Mouse (Mus musculus) cerebellum, adult (tissue): Measurements from ENCODE around the gene Mgam.
"Not testable (repeated sequence)": the region's sequence is repeated elsewhere in the genome, so short reads cannot be mapped to it uniquely, and the experiment has no call there.

Source experiments
- ATAC-seq: cut with Nextera tagmentation; 2 replicates; pipeline ENCODE4 v1.9.2; 2017; ENCODE audit warnings: mild to moderate bottlenecking, moderate library complexity, mixed read lengths; ENCODE audit not compliant: insufficient number of reproducible peaks, low FRiP score, low TSS enrichment

Gene Mgam

DNA sequence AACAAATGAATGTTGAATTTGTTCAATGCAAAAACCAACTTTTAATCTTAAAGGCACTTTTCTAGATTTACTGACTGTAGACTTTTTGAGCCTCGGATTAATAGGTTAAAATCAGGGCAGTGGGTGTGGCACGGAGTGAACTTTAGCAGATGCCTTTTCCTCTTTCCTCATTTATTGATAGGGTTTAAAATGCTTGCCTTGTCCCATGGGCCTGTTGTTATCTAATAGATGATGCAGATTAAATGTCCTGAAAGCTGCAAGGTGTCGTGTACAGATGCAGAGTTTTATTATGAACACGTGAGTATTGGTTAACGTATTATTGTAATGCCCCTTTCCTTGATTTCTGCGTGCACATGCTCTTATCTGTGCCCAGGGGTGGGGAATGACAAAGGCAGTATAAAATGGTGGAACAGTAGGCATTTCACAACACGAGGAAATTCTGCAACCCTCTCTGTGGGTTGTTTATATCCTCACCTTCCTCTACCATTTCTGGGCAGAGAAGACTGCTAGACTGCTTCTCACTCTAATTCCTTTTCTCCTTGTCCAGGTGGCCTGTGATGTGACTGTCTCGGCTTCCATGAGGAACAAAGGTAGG lies at the start of gene Mgam:
Gene Mgam (plus strand): TSS at position 426 of the 595 bp plus-strand sequence.
- no peak for ATAC-seq

DNA sequence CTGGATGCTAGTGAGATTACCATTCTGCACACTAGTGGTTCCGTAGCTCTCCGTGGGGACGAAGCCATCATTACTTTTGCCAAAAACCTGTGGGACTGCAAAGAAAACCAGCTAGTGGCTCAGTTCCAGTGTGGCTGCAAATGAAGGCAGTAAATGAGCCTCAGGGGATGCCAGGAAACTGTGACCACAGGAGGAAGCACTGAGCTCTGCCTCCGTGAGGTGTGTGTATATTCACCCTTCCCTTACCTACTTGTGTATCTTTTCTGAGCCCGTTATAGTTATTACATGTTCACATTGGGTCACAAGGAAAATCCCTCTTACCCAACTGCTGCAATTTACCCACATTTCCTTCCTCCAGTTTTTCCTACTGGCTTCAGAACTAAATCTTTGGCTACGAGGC lies 44.3 kb upstream of the Mgam start:
- no peak for ATAC-seq

DNA sequence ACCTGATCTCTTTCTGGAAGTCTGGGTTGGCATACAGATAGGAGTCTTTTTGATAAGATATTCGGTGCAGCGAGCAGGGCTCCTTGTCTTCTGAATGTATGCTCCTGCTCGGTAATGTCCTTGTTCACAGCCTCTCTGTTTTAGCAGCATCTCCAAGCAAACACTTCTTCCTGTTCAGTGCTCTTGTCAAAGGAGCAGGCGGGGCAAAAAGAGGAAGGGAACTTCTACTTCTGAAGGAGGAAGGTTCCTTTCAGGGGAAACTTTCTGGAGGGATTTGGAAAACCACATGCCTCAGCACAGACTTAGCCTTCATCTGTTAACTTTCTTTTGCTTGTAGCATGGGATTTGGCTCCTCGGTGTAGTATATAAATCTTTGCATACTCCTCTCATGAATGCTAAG lies 43.0 kb upstream of the Mgam start, which contains the start of gene Clec5a:
Gene Clec5a (minus strand): TSS at position 177 of the 400 bp plus-strand sequence.
- no peak for ATAC-seq

DNA sequence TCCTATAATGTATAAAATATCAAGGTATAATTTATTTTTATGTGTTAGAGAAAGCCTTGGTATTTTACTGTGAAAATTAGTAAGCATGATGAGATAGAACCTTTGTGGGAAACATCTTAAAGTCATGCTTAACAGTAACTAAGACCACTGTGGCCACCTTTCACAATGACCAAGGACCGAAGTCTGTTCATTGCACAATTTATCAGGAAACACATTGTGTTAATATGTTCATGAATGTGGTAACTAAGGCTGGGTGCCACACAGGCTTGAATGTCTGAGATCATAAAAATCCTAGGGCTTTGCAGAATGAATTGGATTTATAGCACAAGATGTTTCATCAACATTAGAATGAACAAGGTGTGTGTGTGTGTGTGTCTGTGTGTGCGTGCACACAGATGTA lies 40.3 kb upstream of the Mgam start:
- no peak for ATAC-seq

- ATAC-seq, result no peak
These were observed 33.7 kb upstream of the Mgam start for GRCm38 (mm10) chr6:40594804-40595550.

DNA sequence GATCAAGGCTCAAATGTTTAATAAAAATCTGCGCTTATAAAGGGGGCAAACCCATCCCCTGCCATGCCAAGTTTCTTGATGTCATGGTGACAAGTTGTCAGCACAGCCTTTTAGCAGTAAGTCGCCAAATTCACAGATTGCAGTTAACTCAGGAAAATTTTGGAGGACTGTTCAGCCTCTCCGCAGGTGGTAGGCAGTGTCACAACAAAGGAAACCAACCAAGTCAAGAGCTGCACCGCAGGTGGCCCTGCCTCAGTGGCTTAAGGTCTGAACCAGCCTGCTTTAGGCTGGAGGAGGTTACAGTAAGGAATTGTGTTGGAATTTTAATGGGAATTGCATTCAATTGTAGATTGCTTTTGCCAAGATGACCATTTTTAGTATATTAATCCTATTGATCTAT lies 30.1 kb upstream of the Mgam start:
- ATAC-seq, result not testable (repeated sequence)

DNA sequence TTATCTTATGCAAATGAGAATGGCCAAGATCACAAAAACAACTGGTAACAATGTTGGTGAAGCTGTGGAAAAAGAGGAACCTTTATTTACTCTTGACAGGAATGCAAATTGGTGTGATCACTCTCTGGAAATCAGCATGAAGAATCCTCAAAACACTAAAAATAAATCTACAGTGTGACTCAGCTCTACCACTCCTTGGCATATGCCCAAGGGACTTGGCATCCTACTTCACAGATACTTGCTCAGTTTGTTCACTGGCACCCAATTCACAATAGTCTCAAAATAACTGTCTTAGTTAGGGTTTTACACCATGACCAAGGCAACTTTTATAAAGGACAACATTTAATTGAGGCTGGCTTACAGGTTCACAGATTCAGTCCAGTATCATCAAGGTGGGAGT lies 21.2 kb upstream of the Mgam start:
- 0 out of 2 replicates have a peak, but pooled peaks have one; percentile 15 for ATAC-seq

- ATAC-seq, result no peak
These were observed 18.4 kb upstream of the Mgam start for GRCm38 (mm10) chr6:40610244-40610643.

DNA sequence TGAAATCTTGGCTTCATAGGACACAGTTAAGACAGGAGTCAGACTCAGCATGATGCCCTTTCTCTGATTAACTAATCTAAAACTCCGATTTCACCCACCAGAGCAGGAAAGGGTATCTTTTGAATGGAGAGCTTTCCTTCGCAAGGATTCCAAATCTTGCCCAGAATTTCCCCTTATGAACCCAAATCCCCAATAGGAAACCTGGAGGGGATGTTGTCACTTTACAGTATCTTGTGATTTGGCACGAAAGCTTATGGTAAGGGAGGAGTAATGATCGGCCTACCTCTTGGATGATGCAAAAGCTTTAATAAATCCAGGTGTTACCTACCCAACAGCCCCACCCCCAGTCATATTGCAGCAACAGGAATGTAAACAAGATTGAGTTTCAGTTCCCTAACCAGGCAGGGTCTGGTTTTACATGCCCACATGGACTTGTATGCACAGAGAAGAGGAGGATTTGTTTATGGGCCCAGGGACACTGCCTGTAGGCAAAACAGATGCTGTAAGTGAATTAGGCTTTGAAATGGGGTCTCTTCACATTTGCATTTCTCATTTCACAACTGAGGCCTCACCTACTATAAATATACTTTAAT lies 15.3 kb upstream of the Mgam start, which contains the start of gene Tas2r138:
Gene Tas2r138 (minus strand): TSS at position 51 of the 593 bp plus-strand sequence.
- ATAC-seq, result no peak

GRCm38 (mm10) chr6:40617965-40618364 lies 10.7 kb upstream of the Mgam start:
- ATAC-seq, result no peak

GRCm38 (mm10) chr6:40626111-40626510 lies 2.5 kb upstream of the Mgam start:
- ATAC-seq, result no peak

- no peak for ATAC-seq
These were observed 6.0 kb downstream of the Mgam start for GRCm38 (mm10) chr6:40634640-40635071.

DNA sequence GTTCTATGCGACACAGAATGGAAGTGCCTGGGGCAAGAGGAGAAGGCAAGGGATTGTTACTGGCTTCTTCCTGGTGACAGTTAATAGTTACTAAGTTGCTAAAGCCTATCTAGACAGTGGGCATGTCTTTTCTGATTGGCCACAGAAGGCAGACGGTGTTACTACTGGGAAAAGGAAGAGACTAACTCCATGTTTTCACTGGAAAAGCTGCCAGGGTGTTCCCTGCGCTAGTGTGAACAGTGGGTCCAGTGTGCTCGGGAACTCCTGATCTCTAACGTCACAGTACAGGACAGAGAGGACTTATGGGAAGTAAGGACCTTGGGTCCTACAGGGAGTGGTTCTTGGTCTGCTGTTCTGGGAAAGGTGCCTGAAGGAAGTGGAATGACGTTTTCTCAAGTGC lies 6.9 kb downstream of the Mgam start:
- no peak for ATAC-seq

- ATAC-seq, result no peak
These were observed 9.1 kb downstream of the Mgam start for GRCm38 (mm10) chr6:40637755-40638154.

DNA sequence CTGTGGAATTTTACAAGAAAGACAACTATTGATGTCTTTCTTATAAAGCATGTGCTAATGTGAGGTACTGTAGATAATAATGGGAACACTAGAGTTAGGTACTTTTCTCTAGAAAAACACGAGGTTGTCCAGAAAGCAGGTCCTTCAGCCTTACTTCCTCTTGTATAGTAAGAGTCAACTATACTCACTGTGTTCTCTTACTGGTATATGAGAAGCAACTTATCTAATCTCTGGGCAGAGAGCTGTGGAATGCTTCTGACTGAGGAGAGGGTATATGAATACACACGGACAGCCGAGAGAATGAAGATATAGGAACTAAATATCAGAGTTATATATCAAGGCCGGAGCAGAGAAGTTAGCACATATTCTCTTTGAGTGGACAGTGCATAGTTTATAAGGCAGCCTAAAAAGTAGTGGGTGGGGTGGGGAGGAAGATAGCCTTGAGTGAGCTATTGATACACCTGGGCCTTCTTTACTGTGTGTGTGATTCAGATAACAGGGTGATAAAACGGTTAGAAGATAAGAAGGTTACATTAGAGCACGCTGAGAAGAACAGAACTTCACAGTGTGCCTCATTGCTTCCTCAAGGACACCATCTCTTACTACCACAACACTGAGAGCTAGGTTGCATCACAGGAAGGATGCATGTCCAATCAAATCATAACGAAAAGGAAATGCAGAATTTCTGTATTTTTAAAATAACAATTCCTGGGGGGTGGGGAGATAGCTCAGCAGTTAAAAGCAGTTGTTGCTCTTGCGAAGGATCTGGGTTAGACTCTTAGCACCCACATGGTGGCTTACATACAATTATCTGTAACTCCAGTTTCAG lies 12.3 kb downstream of the Mgam start:
- no peak for ATAC-seq

DNA sequence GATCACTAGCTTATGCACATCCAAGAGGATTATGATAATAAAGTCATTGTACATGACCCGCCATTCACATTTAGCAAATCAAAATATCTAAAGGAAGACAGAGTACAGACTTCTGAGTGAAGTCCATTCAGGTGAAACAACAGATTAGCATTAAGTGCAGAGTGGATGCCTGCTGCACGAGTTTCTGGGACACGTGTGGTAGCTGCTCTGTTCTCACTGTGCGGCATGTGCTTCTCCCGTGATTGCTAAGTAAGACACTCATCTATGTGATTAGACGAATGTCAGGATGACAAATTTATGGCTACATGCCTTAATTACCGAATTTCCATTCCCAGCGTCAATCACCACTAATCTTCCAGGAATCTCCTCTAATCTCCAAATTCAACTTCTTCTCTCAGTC lies 17.1 kb downstream of the Mgam start:
- no peak for ATAC-seq

- ATAC-seq, result no peak
These were observed 22.3 kb downstream of the Mgam start for GRCm38 (mm10) chr6:40650953-40651352.

GRCm38 (mm10) chr6:40660930-40661329 lies 32.3 kb downstream of the Mgam start:
- ATAC-seq, result no peak

GRCm38 (mm10) chr6:40689180-40689579 lies 60.5 kb downstream of the Mgam start:
- ATAC-seq, result peak; percentile 85

DNA sequence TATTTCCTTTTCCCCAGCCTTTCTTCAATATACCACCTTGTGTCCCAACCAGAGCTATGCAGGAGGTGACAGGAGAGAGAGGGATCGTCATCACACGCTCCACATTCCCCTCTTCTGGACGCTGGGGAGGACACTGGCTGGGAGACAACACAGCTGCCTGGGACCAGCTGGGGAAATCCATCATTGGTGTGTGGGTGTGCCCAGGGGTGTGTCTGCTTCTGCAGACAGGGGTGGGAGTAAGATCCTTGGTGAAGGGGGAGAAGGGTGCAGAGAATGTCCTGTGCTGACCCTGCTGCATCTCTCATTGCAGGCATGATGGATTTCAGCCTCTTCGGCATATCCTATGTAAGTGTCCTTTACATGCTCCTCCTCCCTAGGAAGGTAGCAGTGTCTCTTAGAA lies 63.4 kb downstream of the Mgam start:
- ATAC-seq, result not testable (repeated sequence)

DNA sequence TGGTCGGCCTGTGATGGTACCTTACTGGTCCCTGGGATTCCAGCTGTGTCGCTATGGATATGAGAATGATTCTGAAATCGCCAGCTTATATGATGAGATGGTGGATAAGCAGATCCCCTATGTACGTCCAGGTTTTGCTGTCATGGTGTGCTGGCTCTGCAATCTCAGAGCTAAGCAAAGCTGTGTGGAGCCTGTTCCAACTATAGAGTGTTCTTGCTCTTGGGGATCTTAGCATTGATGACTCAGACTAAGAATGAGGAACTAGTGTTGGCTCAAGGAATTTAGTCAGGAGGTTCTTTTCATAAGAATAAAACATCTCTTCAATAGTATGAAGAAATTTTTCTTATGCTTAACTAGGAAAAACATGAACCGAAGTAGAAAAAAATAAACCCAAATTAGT lies 84.9 kb downstream of the Mgam start:
- ATAC-seq, result not testable (repeated sequence)
